Mouse (Mus musculus) erythroblast, adult 5-6 weeks (primary cell): ENCODE data around the gene S100a5. TPM values are rescaled to one million over a fixed set of nuclear protein-coding genes. Genes with fewer than 3 reads are reported as not detected.

Source experiments
- ATAC-seq: replicated peaks from 2 replicates; pipeline ENCODE4 v1.8.0; 2016; ENCODE audit warnings: moderate number of reproducible peaks, mild to moderate bottlenecking, moderate TSS enrichment, inconsistent platforms; ENCODE audit not compliant: poor library complexity, low FRiP score, severe bottlenecking
- total RNA-seq, 2 experiments: library from RNA; stranded (forward) in 1 of 2; stranded (reverse) in 1 of 2; fragments of 150-400 nt in 1 of 2; fragments of 200-764, 138-1000 nt in 1 of 2; gene quantifications; 2 replicates each; pipeline versions ENCODE4 v1.2.3 to v1.2.4; 2015 to 2017; ENCODE audit warnings: low replicate concordance in 2 of 2

S100a5 gene
- total RNA-seq, 2 experiments from 2014 or later = not detected

DNA sequence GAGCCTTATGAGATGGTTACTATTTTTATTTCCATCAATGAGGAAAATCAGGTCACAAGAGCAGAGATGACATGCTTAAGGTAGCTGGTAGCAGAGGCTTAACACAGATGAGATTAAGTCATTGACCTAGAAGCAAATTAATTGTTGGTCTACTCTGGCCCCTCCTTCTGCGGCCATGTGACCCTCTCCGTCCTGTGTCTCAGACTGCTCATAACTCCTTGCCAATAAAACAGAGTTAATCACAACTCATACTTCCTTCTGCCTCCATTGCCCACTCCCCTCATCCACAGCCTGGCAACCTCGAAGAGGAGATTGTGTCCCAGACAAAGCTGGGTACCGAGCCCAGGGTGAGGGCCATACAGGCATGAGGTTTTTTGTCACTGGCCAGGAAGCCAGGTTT lies 10.1 kb upstream of the S100a5 start:
- no peak for ATAC-seq

GRCm38 (mm10) chr3:90599401-90599800 lies 8.9 kb upstream of the S100a5 start:
- no peak for ATAC-seq

DNA sequence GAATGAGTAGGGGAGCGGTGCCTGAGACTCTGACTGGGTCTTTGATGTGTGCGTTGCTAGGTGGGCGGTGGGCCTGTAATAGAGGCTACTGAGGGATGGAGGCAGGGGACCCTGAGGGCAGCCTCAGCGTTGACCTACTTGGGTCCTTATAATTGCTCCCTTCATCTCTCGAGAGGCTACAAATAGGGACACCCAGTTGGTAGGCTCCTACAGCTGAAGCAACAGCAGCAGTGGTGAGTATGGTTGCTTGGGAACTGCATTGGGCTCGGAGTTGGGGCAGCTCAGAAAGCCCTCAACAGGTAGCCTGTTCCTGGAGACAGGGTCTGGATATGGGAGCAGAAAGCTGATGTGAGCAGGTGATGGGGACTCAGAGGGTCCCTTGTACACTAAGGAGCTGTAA lies 8.3 kb upstream of the S100a5 start:
- ATAC-seq = no peak

- ATAC-seq = no peak
Measured at GRCm38 (mm10) chr3:90600458-90601195, 7.7 kb upstream of the S100a5 start.

DNA sequence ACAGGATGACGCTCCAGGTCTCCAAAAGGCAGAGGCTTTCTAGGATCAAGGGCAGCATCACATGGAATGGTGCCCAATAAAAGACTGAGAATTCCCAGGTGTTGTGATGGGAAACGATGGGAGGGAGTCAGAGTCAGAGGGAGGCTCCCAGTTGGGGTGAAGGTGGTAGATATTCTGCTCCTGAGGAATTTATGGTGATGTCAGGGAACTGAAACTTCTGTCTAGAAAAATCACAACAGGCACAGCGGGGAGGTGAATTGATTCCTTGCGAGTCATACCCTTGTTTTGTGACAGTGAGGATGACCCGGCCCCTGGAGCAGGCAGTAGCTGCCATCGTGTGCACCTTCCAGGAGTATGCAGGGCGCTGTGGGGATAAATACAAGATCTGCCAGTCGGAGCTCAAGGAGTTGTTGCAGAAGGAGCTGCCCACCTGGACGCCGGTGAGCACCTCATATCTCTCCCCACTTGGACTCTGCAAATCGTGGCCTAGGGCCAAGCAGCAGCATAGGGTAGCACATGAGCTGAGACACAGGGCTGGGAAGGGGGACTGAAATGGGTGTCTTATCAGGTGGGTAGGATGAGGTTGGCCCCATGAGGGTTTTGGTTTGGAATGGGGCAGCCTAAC lies 6.7 kb upstream of the S100a5 start, which contains the start of gene Gm42674:
TSS of gene Gm42674 (plus strand) at position 419 of the 625 bp plus-strand sequence.
- no peak for ATAC-seq

- no peak for ATAC-seq
Measured at GRCm38 (mm10) chr3:90603623-90604022, 4.7 kb upstream of the S100a5 start, which contains the start of gene S100a4. Gene S100a4 (plus strand): TSS chr3:90603771.

DNA sequence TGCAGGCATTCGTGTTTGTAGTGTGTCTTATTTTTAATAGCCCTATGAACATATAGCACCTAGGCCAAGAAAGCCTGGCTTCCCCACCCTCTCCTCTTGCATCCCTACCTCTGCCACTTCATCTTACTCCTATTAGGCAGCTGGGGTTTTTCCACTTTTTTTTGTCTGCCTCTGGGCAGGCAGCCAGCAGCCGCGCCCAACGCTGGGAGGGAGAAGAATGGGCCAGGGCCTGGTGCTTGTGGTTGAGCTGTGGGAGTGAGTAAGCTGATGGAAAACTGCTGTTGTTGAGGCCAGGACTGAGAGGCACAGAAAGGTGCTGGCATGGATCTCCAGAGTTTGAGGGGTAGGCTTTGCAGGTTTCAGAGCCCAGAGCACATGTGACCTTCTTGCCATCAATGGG lies 3.9 kb upstream of the S100a5 start:
- ATAC-seq = no peak

GRCm38 (mm10) chr3:90605049-90605448 lies 3.3 kb upstream of the S100a5 start:
- no peak for ATAC-seq

DNA sequence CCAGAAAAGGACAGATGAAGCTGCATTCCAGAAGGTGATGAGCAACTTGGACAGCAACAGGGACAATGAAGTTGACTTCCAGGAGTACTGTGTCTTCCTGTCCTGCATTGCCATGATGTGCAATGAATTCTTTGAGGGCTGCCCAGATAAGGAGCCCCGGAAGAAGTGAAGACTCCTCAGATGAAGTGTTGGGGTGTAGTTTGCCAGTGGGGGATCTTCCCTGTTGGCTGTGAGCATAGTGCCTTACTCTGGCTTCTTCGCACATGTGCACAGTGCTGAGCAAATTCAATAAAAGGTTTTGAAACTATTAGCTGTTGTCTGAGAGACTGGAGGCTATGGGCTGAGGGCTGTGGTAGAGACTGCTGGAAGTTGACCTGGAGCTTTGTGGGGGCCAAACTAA lies 2.6 kb upstream of the S100a5 start:
- no peak for ATAC-seq

DNA sequence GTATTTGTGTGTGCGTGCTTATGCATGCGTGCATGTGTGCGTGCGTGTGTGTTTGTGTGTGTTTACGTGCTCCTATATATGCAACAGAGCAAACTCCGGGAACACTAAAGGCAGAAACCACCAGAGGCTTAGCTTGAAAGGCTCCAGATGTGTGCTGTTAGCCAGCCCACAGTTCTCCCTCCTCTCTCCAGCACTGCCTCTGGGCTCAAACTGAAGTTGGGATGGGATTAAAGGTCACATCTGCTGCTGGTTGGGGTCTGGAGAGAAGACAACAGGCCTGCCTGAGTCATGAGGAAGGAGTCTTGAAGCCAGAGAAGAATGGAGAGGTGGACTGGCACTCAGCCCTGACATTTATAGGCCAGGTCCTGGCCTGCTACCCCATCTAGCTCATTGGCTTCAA lies 2.1 kb upstream of the S100a5 start:
- ATAC-seq = no peak

- no peak for ATAC-seq
Measured at GRCm38 (mm10) chr3:90607361-90607760, 962 bp upstream of the S100a5 start.

- ATAC-seq = no peak
Measured at GRCm38 (mm10) chr3:90609102-90609501, 779 bp downstream of the S100a5 start.

DNA sequence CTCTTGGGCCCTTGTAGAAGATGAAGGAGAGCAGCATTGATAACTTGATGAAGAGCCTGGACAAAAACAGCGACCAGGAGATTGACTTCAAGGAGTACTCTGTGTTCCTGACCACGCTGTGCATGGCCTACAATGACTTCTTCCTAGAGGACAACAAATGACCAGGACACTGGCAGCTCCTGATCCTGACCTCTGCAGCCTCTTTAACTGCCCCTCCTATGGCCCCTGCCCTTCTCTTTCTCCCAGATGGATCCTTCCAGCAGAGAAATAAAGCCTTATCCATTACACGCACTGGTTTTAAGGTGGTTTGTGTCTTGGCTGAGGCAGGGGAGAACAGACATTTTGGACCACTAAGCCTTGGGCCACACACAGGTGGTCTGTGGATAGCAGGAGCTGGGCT lies 3.2 kb downstream of the S100a5 start:
- no peak for ATAC-seq

GRCm38 (mm10) chr3:90612061-90612460 lies 3.7 kb downstream of the S100a5 start:
- ATAC-seq = no peak

DNA sequence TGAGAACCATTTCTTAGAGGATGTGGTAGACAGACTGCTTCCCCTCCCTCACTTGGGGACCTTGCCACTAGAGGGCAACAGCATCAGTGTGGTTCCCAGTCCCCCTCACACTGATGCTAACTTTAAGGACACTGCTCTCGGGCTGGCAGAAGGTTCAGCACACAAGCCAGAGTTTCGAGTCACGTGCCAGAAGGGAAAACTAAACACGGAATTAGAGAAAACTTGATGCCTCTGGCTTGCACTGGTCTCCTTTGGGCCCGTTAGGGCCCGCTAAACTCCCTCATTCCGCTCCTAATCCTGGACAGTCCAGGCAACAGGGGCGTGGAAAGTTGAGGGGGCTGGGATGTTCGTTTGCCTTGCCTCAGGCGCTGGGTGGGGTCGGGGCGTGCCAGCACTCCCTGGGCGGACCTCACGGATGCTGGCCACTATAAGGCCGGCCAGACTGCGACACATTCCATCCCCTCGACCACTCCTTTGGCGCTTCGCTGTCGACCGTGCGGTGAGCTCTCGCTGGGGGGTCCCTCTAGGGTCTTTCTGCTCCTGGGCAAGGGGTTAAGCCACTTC lies 4.5 kb downstream of the S100a5 start, which contains the start of gene S100a6:
TSS of gene S100a6 (plus strand) at position 155 of the 564 bp plus-strand sequence.
- ATAC-seq = peak; percentile 47

- no peak for ATAC-seq
Measured at GRCm38 (mm10) chr3:90613461-90614147, 5.3 kb downstream of the S100a5 start.

GRCm38 (mm10) chr3:90614148-90614530 lies 5.8 kb downstream of the S100a5 start:
- ATAC-seq = no peak

DNA sequence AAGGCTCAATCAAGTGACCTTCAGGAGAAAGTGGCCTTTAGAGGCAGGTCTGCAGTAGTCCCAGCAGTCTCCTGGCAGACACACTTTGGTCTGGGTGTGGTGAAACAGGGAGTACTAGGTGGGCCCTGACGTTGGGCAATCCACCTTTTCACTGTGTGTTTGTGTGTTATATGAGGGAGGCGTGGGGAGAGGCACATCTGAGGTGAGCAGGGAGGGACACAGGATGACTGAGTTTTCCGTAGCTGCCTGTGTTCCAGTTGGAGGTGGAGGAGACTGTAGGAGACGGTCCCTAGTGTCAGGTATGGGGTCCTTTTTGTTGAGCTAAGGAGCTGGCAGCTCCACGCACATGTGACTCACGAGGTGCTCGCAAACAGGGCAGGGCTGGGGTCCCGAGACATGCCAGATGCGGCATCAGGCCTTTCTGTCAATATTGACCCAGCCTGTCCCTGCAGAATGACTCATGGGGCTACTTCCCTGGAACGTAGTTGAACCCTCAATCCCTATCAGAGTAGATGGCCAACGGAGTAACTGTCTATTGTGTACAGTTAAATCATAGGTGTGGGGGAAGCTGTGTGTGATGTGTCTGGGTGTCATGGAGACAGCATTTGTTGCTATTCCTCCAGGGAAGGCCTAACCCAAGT lies 6.4 kb downstream of the S100a5 start:
- ATAC-seq = no peak

GRCm38 (mm10) chr3:90615415-90615814 lies 7.1 kb downstream of the S100a5 start:
- ATAC-seq = no peak

GRCm38 (mm10) chr3:90615911-90616310 lies 7.6 kb downstream of the S100a5 start:
- no peak for ATAC-seq
